Mouse (Mus musculus) stomach, embryonic 15.5 days (tissue): ENCODE data around the gene Cks2. TPM values are rescaled to one million over a fixed set of nuclear protein-coding genes. Genes with fewer than 3 reads are reported as not detected.
A peak's percentile ranks its signal among the peaks of the same experiment; 100 is the strongest.

Experiments
- ATAC-seq: fragments of 200-750 bp; cut with Nextera tagmentation; 2 replicates; pipeline ENCODE4 v1.8.0; 2017; ENCODE audit warnings: low read depth, moderate number of reproducible peaks, moderate TSS enrichment; ENCODE audit not compliant: insufficient read depth, low FRiP score
- H3K27ac ChIP-seq: fragments of 300-500 bp; sonication (generic); 2 replicates; pipeline ENCODE4 v1.5.1; 2015; ENCODE audit warnings: mild to moderate bottlenecking, inconsistent platforms
- H3K27me3 ChIP-seq: fragments of 300-500 bp; sonication (generic); replicated peaks from 2 replicates; pipeline ENCODE4 v1.6.1; 2015; ENCODE audit warnings: inconsistent platforms
- H3K36me3 ChIP-seq: fragments of 300-500 bp; sonication (generic); 2 replicates; pipeline ENCODE4 v1.6.1; 2015; ENCODE audit warnings: inconsistent platforms
- H3K4me1 ChIP-seq: fragments of 300-500 bp; sonication (generic); 2 replicates; pipeline ENCODE4 v1.6.1; 2015; ENCODE audit warnings: inconsistent platforms
- H3K4me2 ChIP-seq: fragments of 300-500 bp; sonication (generic); 2 replicates; pipeline ENCODE4 v1.6.1; 2015; ENCODE audit warnings: mild to moderate bottlenecking, inconsistent platforms
- H3K4me3 ChIP-seq: fragments of 300-500 bp; sonication (generic); replicated peaks from 2 replicates; pipeline ENCODE4 v1.5.1; 2015; ENCODE audit warnings: inconsistent platforms
- H3K9ac ChIP-seq: fragments of 300-500 bp; sonication (generic); 2 replicates; pipeline ENCODE4 v1.6.1; 2015; ENCODE audit warnings: inconsistent platforms
- H3K9me3 ChIP-seq: fragments of 300-500 bp; sonication (generic); 2 replicates; pipeline ENCODE4 v1.6.1; 2016; ENCODE audit warnings: inconsistent platforms
- WGBS: fragments of 180-500 bp; shearing (Covaris S2); methylation state at CpG from one replicate; pipeline ENCODE4 v1.1.7; 2015; 5-methylcytosine and 5-hydroxymethylcytosine counted together
- polyA plus RNA-seq: library from polyadenylated mRNA; unstranded; fragments of >200 nt; fragmentation: Nextera tagmentation; extraction: Ambion mirVana; gene quantifications from 2 replicates; pipeline ENCODE4 v1.2.1, GENCODE M21; 2015

Cks2 gene
- polyA plus RNA-seq, 1 experiment from 2014 or later: 342 TPM

DNA sequence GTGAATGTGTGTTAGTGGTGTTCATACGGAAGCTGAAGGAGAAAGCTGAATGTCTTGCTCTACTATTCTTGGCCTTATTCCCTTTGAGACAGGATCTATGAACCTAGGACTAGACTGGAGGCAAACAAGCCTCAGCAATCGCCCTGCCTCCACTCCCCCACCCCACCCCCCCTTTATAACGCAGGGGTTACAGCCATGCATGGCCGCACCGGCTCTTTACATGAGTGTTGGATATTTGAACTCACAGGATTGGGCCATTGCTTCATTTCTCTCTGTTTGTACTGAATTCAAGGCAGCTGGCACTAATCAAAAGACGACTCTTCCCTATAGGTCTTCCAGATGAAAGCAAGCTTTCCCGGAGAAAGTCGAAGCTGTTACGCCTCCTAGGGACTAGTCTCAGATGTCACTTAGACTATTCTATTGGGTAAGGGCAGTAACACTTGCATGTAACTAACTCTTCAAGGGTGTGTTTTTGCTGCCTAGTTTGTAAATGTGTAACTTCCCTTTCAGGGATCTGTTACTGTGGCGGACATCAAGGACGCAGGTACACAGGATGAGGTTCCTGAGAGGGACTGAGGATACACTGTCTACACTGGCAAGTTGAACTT lies 2.8 kb upstream of the Cks2 start:
- Histone ChIP-seq H3K9me3 (no peaks in the 10 kb centered on the region), H3K9ac (no peak overlapping the region), H3K36me3 (no peaks in the 10 kb centered on the region), H3K27me3 (no peaks in the 10 kb centered on the region), H3K4me2 (peak overlapping the region; percentile 16; the same call in 1 of the 2 replicates), H3K4me3 (no peak overlapping the region), H3K4me1 (peaks cover 5% of the 10 kb centered on the region; the same call in 1 of the 2 replicates), H3K27ac (peak overlapping the region; percentile 40)
- WGBS: 33% methylated on average over 11 of the region's 11 CpGs
- no peak for ATAC-seq

DNA sequence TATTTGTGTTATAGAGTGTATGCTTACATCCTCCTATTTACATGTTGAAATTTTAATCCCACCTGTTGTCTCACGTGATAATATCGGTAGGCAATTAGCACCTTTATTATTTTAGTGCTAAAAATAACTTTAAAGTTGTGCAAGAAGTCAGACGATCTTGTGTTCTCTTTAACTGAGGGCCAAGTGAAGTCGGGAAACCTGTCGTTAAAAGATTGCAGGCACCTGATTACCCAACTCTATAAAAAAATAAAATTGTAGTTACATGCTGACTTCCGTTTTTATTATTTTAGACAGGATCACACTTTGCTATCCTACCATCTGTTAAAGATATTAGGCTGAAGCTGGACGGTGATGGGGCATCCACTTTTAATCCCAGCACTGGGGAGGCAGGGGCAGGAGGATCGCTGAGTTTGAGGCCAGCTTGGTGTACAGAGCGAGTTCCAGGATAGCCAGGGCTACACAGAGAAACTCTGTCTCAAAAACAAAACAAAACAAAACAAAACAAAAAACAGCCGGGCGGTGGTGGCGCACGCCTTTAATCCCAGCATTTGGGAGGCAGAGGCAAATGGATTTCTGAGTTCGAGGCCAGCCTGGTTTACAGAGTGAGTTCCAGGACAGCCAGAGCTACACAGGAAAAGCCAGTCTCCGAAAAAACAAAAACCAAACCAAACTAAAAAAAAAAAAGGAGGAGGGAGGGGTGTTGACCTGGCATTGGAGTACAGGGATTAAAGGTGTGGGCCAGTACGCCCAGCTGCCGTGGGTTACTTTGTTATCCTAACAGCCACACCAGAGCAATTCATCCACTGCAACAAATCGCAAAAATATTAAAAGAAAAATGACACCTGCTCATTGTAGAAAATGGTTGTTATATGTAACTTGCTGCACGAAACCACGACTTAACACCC lies 856 bp upstream of the Cks2 start:
- Histone ChIP-seq H3K4me3 (peak overlapping the region; percentile 66), H3K36me3 (no peaks in the 10 kb centered on the region), H3K4me1 (peaks cover 16% of the 10 kb centered on the region; the same call in 1 of the 2 replicates), H3K27ac (peak overlapping the region; percentile 79), H3K4me2 (peak overlapping the region; percentile 57), H3K9me3 (no peaks in the 10 kb centered on the region), H3K9ac (0 out of 2 replicates have a peak overlapping the region, but pooled peaks have one; percentile 21), H3K27me3 (no peaks in the 10 kb centered on the region)
- WGBS: 43% methylated on average over 20 of the region's 20 CpGs
- no peak for ATAC-seq

DNA sequence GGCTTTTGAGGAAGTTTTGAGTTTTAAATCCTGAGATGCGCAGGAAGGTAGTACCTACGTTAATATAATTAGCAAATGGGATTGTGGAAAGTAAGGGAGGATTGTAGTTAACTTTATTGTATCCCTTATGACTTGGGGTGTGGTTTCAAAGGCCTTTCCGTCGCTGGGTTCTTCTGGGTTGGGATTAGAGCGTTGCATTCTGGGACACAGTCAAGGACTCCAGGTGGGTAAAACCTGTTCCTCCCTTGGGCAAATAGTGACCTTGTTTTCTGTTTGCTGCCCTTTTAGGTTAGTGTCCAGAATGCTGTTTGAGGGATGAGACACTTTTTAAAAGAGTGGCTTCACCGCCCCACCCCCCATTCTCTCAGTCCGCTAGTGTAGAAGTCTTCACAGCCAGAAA lies 840 bp downstream of the Cks2 start:
- Histone ChIP-seq H3K4me2 (peak overlapping the region; percentile 62), H3K36me3 (no peaks in the 10 kb centered on the region), H3K4me1 (peaks cover 16% of the 10 kb centered on the region), H3K9ac (peak overlapping the region; percentile 58), H3K27ac (peak overlapping the region; percentile 78), H3K9me3 (no peaks in the 10 kb centered on the region), H3K27me3 (no peaks in the 10 kb centered on the region), H3K4me3 (peak overlapping the region; percentile 66)
- ATAC-seq: no peak
- whole genome bisulfite sequencing: 0% methylated on average over 7 of the region's 7 CpGs

DNA sequence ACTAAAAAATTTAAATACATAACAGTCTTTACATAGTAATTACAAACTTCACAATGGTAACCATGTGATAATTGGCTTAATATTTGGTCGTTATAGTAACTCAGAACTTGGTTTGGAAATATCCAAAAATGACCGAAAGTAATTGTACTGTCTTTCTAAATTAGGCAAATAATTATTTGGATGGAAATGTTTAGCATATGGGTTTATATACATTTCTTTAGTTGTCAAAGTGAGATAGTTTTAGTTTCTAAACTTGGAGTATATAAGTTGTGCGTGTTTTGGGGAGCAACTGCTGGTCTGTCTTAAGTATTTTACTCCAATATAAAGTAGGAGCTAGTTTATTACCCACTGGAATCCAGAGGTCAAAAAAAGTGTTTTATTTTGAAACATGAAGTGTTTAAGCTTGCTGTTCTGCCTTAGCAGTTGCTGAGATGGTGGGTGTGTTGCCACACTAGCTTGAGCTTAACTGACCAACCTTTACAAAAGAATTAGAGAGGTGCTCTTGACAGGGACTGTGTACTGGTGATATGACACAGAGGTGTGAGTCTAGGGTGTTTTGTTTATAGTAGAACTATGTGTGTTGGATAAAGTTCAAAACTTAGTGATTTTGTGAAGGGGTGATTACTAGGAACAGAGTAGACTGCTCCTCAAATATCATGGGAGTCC lies 1.5 kb downstream of the Cks2 start:
- Histone ChIP-seq H3K9ac (peak overlapping the region; percentile 58), H3K4me2 (peak overlapping the region; percentile 62), H3K9me3 (no peaks in the 10 kb centered on the region), H3K4me1 (peaks cover 22% of the 10 kb centered on the region), H3K27me3 (no peaks in the 10 kb centered on the region), H3K4me3 (peak overlapping the region; percentile 66), H3K27ac (no peak overlapping the region), H3K36me3 (no peaks in the 10 kb centered on the region)
- no peak for ATAC-seq
- WGBS: 25% methylated on average over 3 of the region's 3 CpGs

DNA sequence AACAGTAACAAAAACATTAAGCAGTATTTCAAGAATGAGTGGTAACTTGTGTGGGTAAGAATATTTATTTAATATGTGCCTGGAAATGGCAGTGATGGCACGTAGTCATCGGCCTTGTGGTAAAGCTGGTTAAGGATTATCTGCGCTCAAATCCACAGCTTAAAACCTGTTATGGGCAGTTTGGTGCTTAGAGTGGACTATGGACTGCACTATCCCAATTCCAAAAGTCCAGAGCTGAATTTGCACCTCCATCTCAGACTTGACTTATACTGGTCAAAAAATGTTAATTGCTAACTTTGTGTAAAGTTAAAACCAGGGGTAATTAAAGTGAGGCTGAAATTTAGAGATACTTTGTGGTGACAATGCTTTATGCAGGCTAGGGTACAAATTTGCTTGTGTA lies 2.7 kb downstream of the Cks2 start:
- ATAC-seq: no peak
- H3K36me3 ChIP-seq: peaks cover 3% of the 10 kb centered on the region; the same call in 1 of the 2 replicates
- 83% methylated on average over 3 of the region's 3 CpGs for WGBS
- peaks cover 24% of the 10 kb centered on the region for H3K4me1 ChIP-seq
- H3K9ac ChIP-seq: no peak overlapping the region
- no peaks in the 10 kb centered on the region for H3K9me3 ChIP-seq
- peak overlapping the region; percentile 62 for H3K4me2 ChIP-seq
- no peak overlapping the region for H3K27ac ChIP-seq
- H3K27me3 ChIP-seq: no peaks in the 10 kb centered on the region
- peak overlapping the region; percentile 39; the same call in 1 of the 2 replicates for H3K4me3 ChIP-seq

DNA sequence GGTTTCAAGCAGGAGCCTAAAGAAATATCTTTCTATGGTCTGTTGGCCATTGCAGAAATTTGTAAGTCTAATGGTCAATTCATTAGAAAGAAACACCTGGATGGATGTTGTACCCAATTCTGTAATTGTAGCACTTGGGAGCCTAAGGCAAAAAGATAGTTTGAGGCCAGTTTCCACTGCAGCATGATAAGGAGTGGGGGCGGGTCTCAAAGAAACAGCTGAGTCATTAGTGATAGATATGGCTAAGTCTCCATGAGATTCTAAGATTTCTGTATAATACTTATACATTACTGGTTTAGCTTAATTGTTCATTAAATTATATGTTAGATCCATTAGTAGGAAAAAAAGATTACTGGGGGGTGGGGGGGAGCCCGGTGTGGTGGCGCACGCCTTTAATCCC lies 3.2 kb downstream of the Cks2 start:
- 76% methylated on average over 4 of the region's 4 CpGs for WGBS
- Histone ChIP-seq H3K27me3 (no peaks in the 10 kb centered on the region), H3K9me3 (no peaks in the 10 kb centered on the region), H3K4me1 (peaks cover 24% of the 10 kb centered on the region), H3K36me3 (peaks cover 7% of the 10 kb centered on the region; the same call in 1 of the 2 replicates), H3K4me3 (no peak overlapping the region), H3K4me2 (peak overlapping the region; percentile 62), H3K27ac (no peak overlapping the region), H3K9ac (no peak overlapping the region)
- no peak for ATAC-seq

DNA sequence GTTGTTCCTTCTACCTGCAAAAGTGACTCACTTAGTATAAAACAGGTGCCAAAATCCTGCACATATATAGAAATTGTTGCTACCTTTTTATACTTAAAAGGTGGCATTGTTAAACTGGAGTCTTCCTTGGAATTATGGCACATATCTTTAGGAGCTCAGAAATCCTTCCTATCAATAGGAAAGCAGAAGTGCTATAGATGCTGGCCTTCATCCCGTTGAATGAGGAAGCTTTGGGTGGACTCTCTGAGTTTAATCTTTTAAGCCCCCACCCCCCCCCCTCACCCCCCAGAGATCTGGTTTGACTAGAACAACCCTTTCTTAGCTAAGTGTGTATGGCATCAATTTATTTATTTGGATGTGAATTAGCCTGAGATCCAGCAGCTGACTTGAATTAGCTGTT lies 4.7 kb downstream of the Cks2 start:
- ATAC-seq: no peak
- Histone ChIP-seq H3K4me1 (peaks cover 24% of the 10 kb centered on the region), H3K4me2 (no peak overlapping the region), H3K9ac (no peak overlapping the region), H3K36me3 (peaks cover 16% of the 10 kb centered on the region), H3K27ac (no peak overlapping the region), H3K4me3 (no peak overlapping the region), H3K9me3 (no peaks in the 10 kb centered on the region), H3K27me3 (no peaks in the 10 kb centered on the region)
- 58% methylated on average over 1 of the region's 1 CpGs for WGBS

DNA sequence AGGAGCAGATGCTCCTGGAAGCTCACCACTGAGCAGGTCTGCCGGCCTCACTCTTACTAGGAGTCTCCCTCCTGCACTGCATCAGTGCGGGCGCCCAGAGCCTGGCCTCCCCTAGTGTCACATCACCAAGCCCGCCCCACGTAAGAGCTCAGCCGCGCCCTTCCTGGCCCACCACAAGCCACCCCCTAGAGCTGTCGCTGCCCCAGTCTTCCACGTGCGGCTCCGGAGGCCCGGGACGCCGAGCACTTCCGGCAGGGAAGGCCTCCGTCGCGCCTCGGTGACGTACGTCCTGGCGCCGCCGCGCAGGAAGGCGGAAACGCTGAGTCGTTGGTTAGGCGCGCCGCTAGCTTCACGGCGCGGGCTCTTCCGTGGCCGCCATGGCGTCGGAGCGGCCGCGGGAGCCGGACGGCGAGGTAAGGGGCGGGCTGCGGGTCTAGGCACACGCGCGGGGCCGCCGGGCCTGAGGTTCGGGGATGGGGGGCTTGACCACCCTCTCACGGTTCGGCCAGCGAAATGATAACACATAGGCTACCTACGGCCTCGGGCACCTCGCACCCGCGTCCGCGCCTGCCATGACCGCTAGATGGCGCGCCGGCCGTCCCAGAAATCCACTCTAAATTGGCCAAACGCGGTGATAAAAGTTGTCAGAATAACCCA lies 6.5 kb downstream of the Cks2 start, which contains the start of gene Secisbp2:
Gene Secisbp2 (plus strand): TSS at position 290 of the 657 bp plus-strand sequence.
- ATAC-seq: peak; percentile 93
- WGBS: under 1% methylated on average over 68 of the region's 69 CpGs
- Histone ChIP-seq H3K27me3 (no peaks in the 10 kb centered on the region), H3K36me3 (peaks cover 31% of the 10 kb centered on the region), H3K4me1 (peaks cover 24% of the 10 kb centered on the region), H3K9me3 (no peaks in the 10 kb centered on the region), H3K27ac (peak within 1 kb of the TSS; percentile 88), H3K4me2 (peak within 1 kb of the TSS; percentile 67), H3K4me3 (peak within 1 kb of the TSS; percentile 74), H3K9ac (peak within 1 kb of the TSS; percentile 68)

DNA sequence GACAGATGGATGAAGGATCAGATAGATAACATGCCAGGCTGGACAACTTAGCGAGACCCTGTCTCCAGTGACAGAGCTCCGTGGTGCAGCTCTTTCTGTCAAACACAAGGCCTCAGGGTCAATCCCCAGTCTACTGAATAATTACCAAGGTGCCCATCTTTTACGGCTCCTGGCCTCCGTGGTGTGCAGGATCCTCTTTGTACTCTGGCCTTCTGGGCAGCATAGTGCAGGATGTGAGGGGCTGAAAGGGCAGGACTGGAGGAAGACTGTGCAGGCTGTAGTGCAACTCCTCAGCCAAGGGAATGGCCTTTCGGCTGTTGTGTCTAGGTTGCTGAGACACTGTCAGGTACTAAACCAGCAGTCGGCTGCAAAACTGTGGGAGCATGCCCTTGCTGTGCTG lies 8.1 kb downstream of the Cks2 start:
- no peaks in the 10 kb centered on the region for H3K27me3 ChIP-seq
- 95% methylated on average over 6 of the region's 6 CpGs for WGBS
- H3K27ac ChIP-seq: no peak overlapping the region
- H3K9me3 ChIP-seq: no peaks in the 10 kb centered on the region
- no peak for ATAC-seq
- H3K4me3 ChIP-seq: no peak overlapping the region
- no peak overlapping the region for H3K4me2 ChIP-seq
- peaks cover 11% of the 10 kb centered on the region for H3K4me1 ChIP-seq
- H3K9ac ChIP-seq: no peak overlapping the region
- peaks cover 43% of the 10 kb centered on the region for H3K36me3 ChIP-seq

DNA sequence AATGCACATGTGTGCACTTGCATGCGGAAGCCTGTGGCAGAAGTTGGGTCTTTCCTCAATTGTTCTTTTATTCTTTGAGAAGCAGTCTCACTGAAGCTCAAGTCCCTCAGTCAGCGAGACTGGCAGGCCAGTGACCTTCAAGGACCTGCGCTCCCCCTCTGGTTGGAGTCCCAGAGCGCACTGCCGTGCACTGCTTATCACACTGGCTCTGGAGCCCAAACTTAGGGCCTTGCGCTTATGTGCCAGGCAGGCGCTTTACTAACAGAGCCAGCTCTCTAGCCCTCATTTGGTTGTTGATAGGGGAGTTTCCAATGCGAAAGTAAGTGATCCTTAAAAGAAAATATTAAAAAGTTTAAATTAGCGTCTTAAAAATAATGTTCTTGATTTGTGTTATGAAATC lies 8.9 kb downstream of the Cks2 start:
- H3K4me2 ChIP-seq: no peak overlapping the region
- peaks cover 46% of the 10 kb centered on the region for H3K36me3 ChIP-seq
- H3K9me3 ChIP-seq: no peaks in the 10 kb centered on the region
- WGBS: 92% methylated on average over 9 of the region's 9 CpGs
- ATAC-seq: no peak
- no peak overlapping the region for H3K27ac ChIP-seq
- no peak overlapping the region for H3K4me3 ChIP-seq
- H3K27me3 ChIP-seq: no peaks in the 10 kb centered on the region
- peaks cover 8% of the 10 kb centered on the region for H3K4me1 ChIP-seq
- H3K9ac ChIP-seq: no peak overlapping the region

DNA sequence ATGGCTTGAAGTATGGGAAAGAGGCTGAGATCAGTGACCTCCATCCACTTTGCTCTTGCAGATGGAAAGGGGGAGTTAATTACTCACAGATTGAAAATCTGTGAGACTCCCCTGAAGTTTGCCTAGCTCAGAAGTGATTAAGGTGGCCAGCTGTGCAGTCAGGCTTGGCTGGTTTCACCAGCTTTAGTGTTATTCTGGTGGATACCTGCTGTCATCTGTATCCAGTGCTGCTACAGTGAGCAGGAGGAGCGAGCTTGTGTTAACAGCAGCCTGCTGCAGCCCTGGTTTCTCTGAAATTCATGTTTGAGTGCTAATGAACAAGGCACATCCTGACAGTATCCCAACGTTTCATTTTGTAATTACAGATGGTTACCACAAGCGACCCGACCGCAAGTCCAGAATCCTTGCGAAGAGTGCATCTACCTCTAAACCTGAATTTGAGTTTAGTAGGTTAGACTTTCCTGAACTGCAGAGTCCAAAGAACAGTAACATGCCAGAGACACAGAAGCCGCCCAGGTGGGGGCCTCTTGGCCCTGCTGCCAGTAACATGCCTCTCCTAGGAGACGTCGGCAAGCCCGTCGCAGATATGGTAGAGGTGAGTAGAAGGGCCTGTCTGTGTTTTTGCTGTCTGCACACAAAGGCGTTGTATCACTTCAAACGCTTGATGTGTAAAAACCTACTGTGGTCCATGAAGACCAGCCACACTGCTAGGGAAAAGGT lies 11.6 kb downstream of the Cks2 start:
- no peak for ATAC-seq
- Histone ChIP-seq H3K36me3 (peaks cover 64% of the 10 kb centered on the region), H3K9me3 (no peaks in the 10 kb centered on the region), H3K27me3 (no peaks in the 10 kb centered on the region), H3K4me2 (no peak overlapping the region), H3K27ac (no peak overlapping the region), H3K4me1 (0 out of 2 replicates have a peak, but pooled peaks cover 2% of the 10 kb centered on the region), H3K9ac (no peak overlapping the region), H3K4me3 (no peak overlapping the region)
- 93% methylated on average over 13 of the region's 13 CpGs for WGBS
